Mouse (Mus musculus): ENCODE data around the gene Col11a2. TPM values are rescaled to one million over a fixed set of nuclear protein-coding genes. Genes with fewer than 3 reads are reported as not detected.

Col11a2 gene
- polyA plus RNA-seq, 1 experiment from 2014 or later, result 2.1 TPM

DNA sequence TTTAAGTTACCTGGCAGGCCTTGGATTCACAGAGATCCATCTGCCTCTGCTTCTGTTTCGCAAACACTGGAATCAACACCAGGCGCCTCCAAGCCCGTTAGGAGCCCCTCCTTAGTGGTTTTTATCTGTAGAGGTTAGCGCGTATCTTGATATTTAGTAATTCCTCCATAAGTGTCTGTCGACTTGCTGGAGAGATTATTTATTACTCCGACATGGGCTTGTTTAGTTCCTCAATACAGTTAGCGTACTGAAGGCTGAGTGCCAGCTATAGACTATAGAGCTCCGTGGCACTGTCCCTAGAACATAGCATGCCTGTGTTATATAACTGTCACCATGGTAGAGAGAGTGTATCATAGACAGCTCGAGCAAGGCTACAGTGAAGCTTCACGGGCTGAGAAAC, 48.9 kb downstream of the Col11a2 start:
- Histone ChIP-seq H3K4me1 (ENCODE audit: control insufficient read depth, insufficient read depth, low read length) (no peaks in the 10 kb centered on the region), H3K27ac (ENCODE audit: low read depth, low read length) (no peak overlapping the region), H3K4me2 (replicated peaks; ENCODE audit: low read depth, low read length) (no peak overlapping the region), H3K36me3 (ENCODE audit: control insufficient read depth, insufficient read depth, low read length) (no peaks in the 10 kb centered on the region), H3K4me3 (ENCODE audit: low read length) (no peak overlapping the region), H3K9ac (ENCODE audit: low read depth, low read length) (no peak overlapping the region), H3K27me3 (ENCODE audit: control insufficient read depth, insufficient read depth, low read length) (no peaks in the 10 kb centered on the region), H3K9me3 (ENCODE audit: control insufficient read depth, low read length) (no peaks in the 10 kb centered on the region)
- 87% methylated on average over 11 of the region's 11 CpGs for WGBS
- ATAC-seq (ENCODE audit: low FRiP score, low TSS enrichment), result no peak

DNA sequence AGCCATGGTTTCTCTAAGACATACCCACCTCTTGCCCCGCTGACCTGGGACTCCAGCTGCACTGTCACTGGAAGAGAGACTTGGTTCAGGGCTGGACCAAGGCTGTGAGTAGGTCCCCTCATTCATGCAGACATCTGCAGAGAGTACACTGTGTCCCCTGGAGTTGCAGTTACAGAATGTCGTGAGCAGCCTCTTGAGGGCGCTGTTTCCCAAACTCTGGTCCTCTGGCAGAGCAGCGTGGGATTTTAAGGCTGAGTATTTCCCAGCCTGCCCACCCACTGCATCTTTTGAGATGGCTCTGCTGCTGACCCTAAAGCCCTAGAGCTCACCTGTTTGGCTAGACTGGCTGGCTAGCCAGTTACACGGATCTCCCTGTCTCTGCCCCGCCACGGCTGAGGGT, 51.7 kb downstream of the Col11a2 start:
- ATAC-seq (ENCODE audit: low FRiP score, low TSS enrichment), result no peak

DNA sequence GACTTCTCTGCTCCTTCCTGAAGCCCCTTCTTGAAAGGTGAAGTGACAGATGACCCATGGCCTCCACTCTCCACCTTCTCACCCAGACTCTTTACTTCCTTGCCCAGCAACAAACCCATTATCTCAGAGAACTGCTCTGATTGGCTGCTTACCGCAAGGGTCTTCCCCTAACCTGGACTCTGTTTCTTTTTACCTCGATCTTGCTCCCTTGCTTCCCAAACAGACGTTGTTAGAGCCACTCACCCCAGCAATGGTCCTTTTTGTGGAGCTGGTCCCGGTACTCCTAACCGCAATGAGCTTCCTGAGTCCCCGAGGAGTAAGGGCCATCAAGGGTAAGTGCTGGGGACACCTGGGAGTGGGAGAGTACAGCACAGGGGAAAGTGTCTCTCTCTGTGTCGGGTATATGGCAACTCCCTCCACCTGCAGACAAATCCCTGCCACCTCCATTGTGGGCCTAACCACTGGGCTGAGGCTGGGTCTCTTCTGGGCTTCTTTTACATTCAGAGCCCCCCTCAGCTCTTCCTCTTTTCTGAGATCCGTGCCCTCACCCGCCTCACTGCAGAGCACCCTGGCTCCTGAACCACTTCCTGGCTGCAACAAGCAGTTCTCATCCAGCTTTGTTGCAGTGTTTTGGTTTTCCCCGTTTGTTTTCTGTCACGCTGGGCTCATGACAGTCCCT, 53.1 kb downstream of the Col11a2 start, which contains the start of gene H2-Oa:
H2-Oa (plus strand) TSS at position 144 of the 679 bp plus-strand sequence.
- no peak within 1 kb of the TSS for H3K4me3 ChIP-seq (ENCODE audit: low read length)
- H3K36me3 ChIP-seq (ENCODE audit: control insufficient read depth, insufficient read depth, low read length), result no peaks in the 10 kb centered on the region
- no peak within 1 kb of the TSS for H3K9ac ChIP-seq (ENCODE audit: low read depth, low read length)
- no peaks in the 10 kb centered on the region for H3K4me1 ChIP-seq (ENCODE audit: control insufficient read depth, insufficient read depth, low read length)
- no peaks in the 10 kb centered on the region for H3K9me3 ChIP-seq (ENCODE audit: control insufficient read depth, low read length)
- H3K27ac ChIP-seq (ENCODE audit: low read depth, low read length), result no peak within 1 kb of the TSS
- no peaks in the 10 kb centered on the region for H3K27me3 ChIP-seq (ENCODE audit: control insufficient read depth, insufficient read depth, low read length)
- WGBS, result 32% methylated on average over 11 of the region's 11 CpGs
- no peak for ATAC-seq (ENCODE audit: low FRiP score, low TSS enrichment)
- no peak within 1 kb of the TSS for H3K4me2 ChIP-seq (replicated peaks; ENCODE audit: low read depth, low read length)

More for the DNA sequence above, 51.7 kb downstream of the Col11a2 start:
- H3K36me3 ChIP-seq (ENCODE audit: control insufficient read depth, insufficient read depth, low read length), result no peaks in the 10 kb centered on the region
- no peaks in the 10 kb centered on the region for H3K27me3 ChIP-seq (ENCODE audit: control insufficient read depth, insufficient read depth, low read length)
- no peak overlapping the region for H3K9ac ChIP-seq (ENCODE audit: low read depth, low read length)
- no peaks in the 10 kb centered on the region for H3K4me1 ChIP-seq (ENCODE audit: control insufficient read depth, insufficient read depth, low read length)
- H3K27ac ChIP-seq (ENCODE audit: low read depth, low read length), result no peak overlapping the region
- no peak overlapping the region for H3K4me3 ChIP-seq (ENCODE audit: low read length)
- 56% methylated on average over 7 of the region's 7 CpGs for WGBS
- H3K9me3 ChIP-seq (ENCODE audit: control insufficient read depth, low read length), result no peaks in the 10 kb centered on the region
- no peak overlapping the region for H3K4me2 ChIP-seq (replicated peaks; ENCODE audit: low read depth, low read length)

DNA sequence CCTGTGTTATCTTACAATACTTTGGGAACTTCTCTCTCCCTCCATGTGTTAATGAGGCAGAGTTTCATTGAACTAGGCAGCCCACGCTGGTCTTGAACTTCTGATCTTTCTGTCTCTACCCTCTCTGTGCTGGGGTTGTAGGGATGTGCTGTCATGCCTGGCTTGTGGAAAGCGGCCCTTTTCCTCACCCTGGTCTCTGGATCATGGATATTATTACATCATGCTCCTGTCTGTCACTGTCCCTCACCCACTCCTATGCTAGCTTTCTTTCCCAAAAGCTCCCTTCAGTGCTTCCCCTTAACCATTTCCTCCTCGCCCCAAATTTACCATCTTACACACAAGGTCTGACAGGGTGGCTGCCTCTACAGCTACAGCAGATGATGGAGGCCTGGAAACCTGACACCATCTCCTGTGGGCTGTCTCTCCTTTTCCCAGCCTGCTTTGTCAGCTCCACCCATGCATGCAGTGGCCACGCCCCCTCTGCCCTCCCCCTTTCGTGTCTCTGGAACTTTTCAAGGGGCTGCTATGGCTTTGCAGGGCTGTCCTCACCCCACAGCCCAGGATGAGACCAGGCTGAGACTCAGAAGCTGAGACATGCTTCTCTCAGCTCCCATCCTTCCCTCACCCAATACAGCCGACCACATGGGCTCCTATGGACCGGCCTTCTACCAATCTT, 54.1 kb downstream of the Col11a2 start:
- no peaks in the 10 kb centered on the region for H3K9me3 ChIP-seq (ENCODE audit: control insufficient read depth, low read length)
- peak overlapping the region; percentile 13; the same call in 1 of the 2 replicates for H3K4me2 ChIP-seq (replicated peaks; ENCODE audit: low read depth, low read length)
- H3K36me3 ChIP-seq (ENCODE audit: control insufficient read depth, insufficient read depth, low read length), result no peaks in the 10 kb centered on the region
- no peak overlapping the region for H3K27ac ChIP-seq (ENCODE audit: low read depth, low read length)
- H3K9ac ChIP-seq (ENCODE audit: low read depth, low read length), result no peak overlapping the region
- H3K4me1 ChIP-seq (ENCODE audit: control insufficient read depth, insufficient read depth, low read length), result no peaks in the 10 kb centered on the region
- H3K4me3 ChIP-seq (ENCODE audit: low read length), result no peak overlapping the region
- no peaks in the 10 kb centered on the region for H3K27me3 ChIP-seq (ENCODE audit: control insufficient read depth, insufficient read depth, low read length)
- ATAC-seq (ENCODE audit: low FRiP score, low TSS enrichment), result peak; percentile 82
- 30% methylated on average over 7 of the region's 7 CpGs for WGBS

DNA sequence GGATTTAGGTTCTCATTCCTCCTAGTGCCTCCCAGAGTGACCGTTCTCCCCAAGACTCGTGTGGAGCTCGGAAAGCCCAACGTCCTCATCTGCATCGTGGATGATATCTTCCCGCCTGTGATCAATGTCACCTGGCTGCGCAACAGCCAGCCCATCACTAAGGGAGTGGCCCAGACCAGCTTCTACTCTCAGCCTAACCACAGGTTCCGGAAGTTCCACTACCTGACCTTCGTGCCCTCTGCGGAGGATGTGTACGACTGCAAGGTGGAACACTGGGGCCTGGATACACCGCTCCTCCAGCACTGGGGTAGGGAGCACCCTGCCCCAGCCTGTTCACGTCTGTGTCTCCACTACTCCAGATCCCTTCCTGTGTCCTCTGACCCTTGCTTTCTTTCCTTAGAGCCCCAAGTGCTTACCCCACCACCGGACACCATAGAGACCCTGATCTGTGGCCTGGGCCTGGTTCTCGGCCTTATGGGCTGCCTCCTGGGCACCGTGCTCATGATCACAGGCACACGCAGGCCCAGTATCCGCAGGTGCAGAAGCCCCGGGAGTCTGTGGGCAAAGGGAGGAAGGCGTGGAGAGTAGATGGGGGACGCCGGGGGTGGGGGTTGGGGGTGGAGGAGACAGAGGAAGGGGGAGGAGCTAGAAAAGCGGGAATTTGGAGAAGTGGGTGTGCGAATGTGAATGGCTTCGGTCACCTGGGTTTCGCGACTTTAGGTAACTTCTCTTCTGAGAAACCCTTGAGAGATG, 55.2 kb downstream of the Col11a2 start:
- no peak for ATAC-seq (ENCODE audit: low FRiP score, low TSS enrichment)

DNA sequence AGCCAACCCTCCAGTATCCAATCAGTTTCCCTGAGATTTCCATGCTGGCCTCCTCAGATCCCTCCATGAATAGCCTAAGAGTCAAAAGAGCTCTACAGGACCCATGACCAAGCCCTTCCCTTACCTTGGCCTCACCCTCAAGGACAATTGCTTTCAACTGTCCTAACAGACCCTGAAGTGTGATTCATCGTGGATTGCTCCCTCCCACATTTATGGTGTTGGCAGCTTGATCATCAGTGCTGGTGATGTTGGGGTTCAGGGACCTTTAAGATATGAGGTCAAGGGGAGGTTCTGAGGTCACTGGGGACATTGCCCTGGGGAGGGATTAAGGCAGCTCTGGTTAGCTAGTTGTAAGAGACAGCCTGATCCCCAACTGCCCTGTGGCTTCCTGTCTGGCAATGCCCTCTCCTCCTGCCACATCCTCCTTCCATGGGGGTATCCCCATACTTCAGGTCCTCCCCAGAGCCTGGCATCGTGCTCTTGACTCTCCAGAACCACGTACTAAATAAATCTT, 57.3 kb downstream of the Col11a2 start:
- Histone ChIP-seq H3K27me3 (ENCODE audit: control insufficient read depth, insufficient read depth, low read length) (no peaks in the 10 kb centered on the region), H3K4me2 (replicated peaks; ENCODE audit: low read depth, low read length) (no peak overlapping the region), H3K4me1 (ENCODE audit: control insufficient read depth, insufficient read depth, low read length) (no peaks in the 10 kb centered on the region), H3K9ac (ENCODE audit: low read depth, low read length) (no peak overlapping the region), H3K9me3 (ENCODE audit: control insufficient read depth, low read length) (no peaks in the 10 kb centered on the region), H3K27ac (ENCODE audit: low read depth, low read length) (no peak overlapping the region), H3K4me3 (ENCODE audit: low read length) (no peak overlapping the region), H3K36me3 (ENCODE audit: control insufficient read depth, insufficient read depth, low read length) (no peaks in the 10 kb centered on the region)
- WGBS, result 63% methylated on average over 3 of the region's 3 CpGs
- no peak for ATAC-seq (ENCODE audit: low FRiP score, low TSS enrichment)

More for the DNA sequence above, 55.2 kb downstream of the Col11a2 start:
- H3K9ac ChIP-seq (ENCODE audit: low read depth, low read length), result no peak overlapping the region
- no peak overlapping the region for H3K4me2 ChIP-seq (replicated peaks; ENCODE audit: low read depth, low read length)
- H3K4me1 ChIP-seq (ENCODE audit: control insufficient read depth, insufficient read depth, low read length), result no peaks in the 10 kb centered on the region
- H3K27ac ChIP-seq (ENCODE audit: low read depth, low read length), result no peak overlapping the region
- no peaks in the 10 kb centered on the region for H3K36me3 ChIP-seq (ENCODE audit: control insufficient read depth, insufficient read depth, low read length)
- no peak overlapping the region for H3K4me3 ChIP-seq (ENCODE audit: low read length)
- H3K9me3 ChIP-seq (ENCODE audit: control insufficient read depth, low read length), result no peaks in the 10 kb centered on the region
- WGBS, result 89% methylated on average over 27 of the region's 27 CpGs
- H3K27me3 ChIP-seq (ENCODE audit: control insufficient read depth, insufficient read depth, low read length), result no peaks in the 10 kb centered on the region

DNA sequence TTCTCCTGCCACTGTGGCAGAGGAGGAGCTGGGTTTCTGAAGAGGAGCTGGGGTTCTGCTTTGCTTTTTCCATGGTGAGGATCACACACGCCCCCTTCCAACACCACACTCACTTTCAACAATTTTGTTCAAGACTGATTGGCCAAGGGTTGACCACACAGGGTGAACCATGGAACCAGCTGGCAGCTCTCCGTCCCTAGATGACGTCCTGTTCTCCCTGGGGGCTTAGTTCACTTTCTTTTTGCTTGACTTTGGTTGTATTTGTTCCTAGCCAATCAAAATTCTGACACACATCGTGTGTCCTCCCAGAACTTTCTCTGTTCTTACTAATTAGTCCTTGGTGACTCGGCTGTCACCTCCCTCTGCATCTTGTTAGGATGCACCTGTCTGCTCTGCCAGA, 58.0 kb downstream of the Col11a2 start:
- H3K4me2 ChIP-seq (replicated peaks; ENCODE audit: low read depth, low read length), result no peak overlapping the region
- H3K9me3 ChIP-seq (ENCODE audit: control insufficient read depth, low read length), result no peaks in the 10 kb centered on the region
- no peak overlapping the region for H3K4me3 ChIP-seq (ENCODE audit: low read length)
- H3K36me3 ChIP-seq (ENCODE audit: control insufficient read depth, insufficient read depth, low read length), result no peaks in the 10 kb centered on the region
- WGBS, result 59% methylated on average over 5 of the region's 5 CpGs
- no peaks in the 10 kb centered on the region for H3K4me1 ChIP-seq (ENCODE audit: control insufficient read depth, insufficient read depth, low read length)
- no peaks in the 10 kb centered on the region for H3K27me3 ChIP-seq (ENCODE audit: control insufficient read depth, insufficient read depth, low read length)
- ATAC-seq (ENCODE audit: low FRiP score, low TSS enrichment), result no peak
- no peak overlapping the region for H3K9ac ChIP-seq (ENCODE audit: low read depth, low read length)
- H3K27ac ChIP-seq (ENCODE audit: low read depth, low read length), result no peak overlapping the region

DNA sequence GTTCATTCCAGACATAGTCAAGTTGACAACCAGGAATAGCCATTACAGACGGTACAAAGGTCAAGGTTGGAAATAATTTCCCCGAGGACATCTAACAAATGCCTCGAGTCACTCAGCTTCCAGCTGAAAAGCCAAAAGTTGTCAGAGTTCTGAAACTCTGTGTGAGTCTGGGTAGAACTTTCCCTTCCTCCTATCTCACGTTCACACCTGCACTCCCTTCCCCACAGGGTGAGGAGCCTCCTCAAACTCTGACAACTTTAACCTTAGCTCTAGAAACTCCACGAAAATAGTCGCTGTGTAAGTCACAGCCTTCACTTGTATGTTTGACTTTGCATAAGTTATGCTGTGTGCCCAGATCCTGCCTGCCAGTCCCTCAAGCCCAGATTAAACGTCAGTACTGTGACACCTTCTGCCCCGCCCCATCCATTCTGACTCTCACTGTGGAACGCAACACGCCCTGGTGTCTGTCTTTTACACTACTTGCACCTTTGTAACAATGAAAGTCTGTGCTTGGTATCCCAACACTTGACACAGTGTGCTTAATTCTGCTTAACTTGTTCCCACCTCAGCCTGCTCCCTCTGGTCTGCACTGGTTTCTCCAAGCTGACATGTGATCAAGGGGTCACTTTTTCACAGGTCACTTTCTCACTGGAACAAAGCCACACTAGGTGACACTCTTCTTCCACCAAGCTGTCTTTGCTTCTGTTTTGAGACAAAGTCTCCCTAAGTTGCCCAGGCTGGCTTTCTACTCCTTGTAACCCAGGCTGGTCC, 59.7 kb downstream of the Col11a2 start:
- WGBS, result 50% methylated on average over 10 of the region's 10 CpGs
- Histone ChIP-seq H3K27me3 (ENCODE audit: control insufficient read depth, insufficient read depth, low read length) (no peaks in the 10 kb centered on the region), H3K36me3 (ENCODE audit: control insufficient read depth, insufficient read depth, low read length) (no peaks in the 10 kb centered on the region), H3K4me2 (replicated peaks; ENCODE audit: low read depth, low read length) (no peak overlapping the region), H3K27ac (ENCODE audit: low read depth, low read length) (no peak overlapping the region), H3K4me3 (ENCODE audit: low read length) (no peak overlapping the region), H3K4me1 (ENCODE audit: control insufficient read depth, insufficient read depth, low read length) (no peaks in the 10 kb centered on the region), H3K9ac (ENCODE audit: low read depth, low read length) (no peak overlapping the region), H3K9me3 (ENCODE audit: control insufficient read depth, low read length) (no peaks in the 10 kb centered on the region)
- ATAC-seq (ENCODE audit: low FRiP score, low TSS enrichment), result no peak
